Mouse (Mus musculus) testis, adult 10 weeks (tissue): ENCODE results near the gene A3galt2. TPM values are rescaled to one million over a fixed set of nuclear protein-coding genes. Genes with fewer than 3 reads are reported as not detected.

Experiments used
- polyA plus RNA-seq: library from polyadenylated mRNA; stranded (reverse); fragments of 350-450 nt; fragmentation: Illumina TruSeq; extraction: RNeasy Lipid Tissue Mini Kit (QIAGEN cat#74804); gene quantifications from one replicate; pipeline ENCODE4 v1.2.3, GENCODE M21; 2014; ENCODE audit warnings: low read depth, low replicate concordance

Gene A3galt2
- not detected for polyA plus RNA-seq

DNA sequence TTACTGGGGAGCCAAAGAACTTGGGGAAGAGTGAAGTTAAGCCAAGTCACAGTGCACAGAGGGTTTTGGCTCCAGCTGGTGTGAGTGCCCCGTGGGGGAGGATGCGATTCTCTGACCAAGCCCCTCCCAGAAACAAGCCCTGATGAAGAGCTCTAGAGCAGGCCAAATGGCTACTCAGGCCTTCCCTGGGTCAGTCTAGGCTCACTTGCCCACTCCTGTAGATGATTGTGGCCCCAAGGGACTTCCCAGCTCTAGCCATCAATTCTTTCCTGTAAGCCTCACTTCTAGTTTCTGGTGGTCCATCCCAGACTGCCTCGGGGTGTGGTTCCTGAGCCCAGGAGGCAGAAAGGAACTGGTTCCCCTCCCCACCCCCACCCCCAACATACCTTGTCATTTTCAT, at the start of gene A3galt2:
Gene A3galt2 (plus strand): TSS at position 301 of the 400 bp plus-strand sequence.

DNA sequence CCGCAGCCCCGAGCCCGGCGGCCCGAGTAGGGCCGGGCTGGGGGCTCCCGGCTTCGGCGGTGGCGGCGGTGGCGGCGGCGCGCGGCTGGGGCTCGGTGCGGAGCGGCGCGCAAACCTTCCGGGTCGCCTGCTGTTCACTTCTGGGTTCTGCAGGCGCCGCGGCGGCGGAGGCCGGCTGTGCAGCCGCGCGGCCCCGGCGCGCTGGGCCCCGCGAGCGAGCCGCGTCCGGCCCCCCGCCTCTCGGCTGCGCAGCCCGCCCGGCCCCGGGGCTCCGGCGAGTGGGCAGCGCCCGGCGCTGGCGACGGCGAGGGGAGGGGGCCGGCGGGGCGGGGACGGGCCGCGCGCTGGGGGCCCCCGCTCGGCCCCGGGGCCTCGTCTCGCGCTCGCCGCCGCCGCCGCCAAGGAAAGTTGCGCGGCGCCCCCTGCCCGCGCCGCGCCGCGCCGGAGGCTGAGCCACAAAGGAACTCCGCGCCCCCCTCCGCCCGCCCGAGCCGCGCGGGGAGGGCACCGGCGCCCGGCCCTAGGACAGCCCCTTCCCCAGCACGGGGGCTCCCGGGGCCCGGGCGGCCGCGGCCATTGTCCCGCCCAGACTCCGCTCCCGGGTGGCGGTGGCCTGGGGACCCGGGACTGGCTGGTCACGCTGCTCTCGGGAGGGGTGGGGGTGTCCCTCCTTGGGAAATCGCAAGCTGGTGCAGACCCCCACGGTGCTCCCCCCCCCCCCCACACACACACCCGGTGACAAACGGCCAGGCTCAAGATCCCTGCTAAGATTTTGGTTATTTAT, 51.1 kb downstream of the A3galt2 start, which contains the start of gene Zfp362:
Gene Zfp362 (minus strand): TSS at position 3 of the 784 bp plus-strand sequence.

Other genes starting within 250 kb of the A3galt2 start
- 5.4 TPM for gene Zscan20, start 145.3 kb upstream of the A3galt2 start, polyA plus RNA-seq
- gene Tlr12, start 136.7 kb upstream of the A3galt2 start, polyA plus RNA-seq: not detected
- gene Phc2, start 100.7 kb upstream of the A3galt2 start, polyA plus RNA-seq: 1.1 TPM
- gene Zfp362, start 50.7 kb downstream of the A3galt2 start, polyA plus RNA-seq: 1.4 TPM
- 1.9 TPM for gene Trim62, start 128.2 kb downstream of the A3galt2 start, polyA plus RNA-seq
- 1.0 TPM for gene Azin2, start 207.1 kb downstream of the A3galt2 start, polyA plus RNA-seq
- gene Ak2, start 236.6 kb downstream of the A3galt2 start, polyA plus RNA-seq: 39.6 TPM